Mouse (Mus musculus): ENCODE results near the gene Grid1.

DNA sequence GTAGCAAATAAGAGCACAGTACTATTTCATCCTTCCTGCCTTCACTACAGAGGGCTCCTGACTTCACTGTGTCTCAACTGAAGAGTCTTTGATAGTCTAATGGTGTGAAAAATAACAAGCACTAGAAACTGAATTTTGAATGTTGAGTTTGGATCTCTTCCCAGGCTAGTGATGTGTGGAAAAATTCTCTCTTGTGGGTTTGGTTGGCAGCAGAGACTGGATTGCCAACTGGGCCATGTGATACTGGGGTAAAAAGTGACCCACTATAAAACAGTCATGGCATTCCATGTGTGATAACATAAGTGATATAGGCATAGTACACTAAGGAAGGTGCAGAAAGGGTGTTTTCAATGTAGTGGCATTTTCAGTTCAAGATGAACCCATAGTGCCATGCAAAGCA is 699.5 kb downstream of the Grid1 start:
- no peak for TF ChIP-seq CTCF (conservative IDR thresholded peaks at IDR 0.05; ENCODE audit: low read length)
- no peak for TF ChIP-seq POU5F1 (IDR thresholded peaks at IDR 0.05; ENCODE audit: borderline replicate concordance, low read length)
- TF ChIP-seq NANOG (IDR thresholded peaks at IDR 0.05; ENCODE audit: borderline replicate concordance, low read length): no peak

Measured in E14TG2a.4 (cell line).